9 mouse cellular contexts compared by ENCODE assay signal in the genomic region with DNA sequence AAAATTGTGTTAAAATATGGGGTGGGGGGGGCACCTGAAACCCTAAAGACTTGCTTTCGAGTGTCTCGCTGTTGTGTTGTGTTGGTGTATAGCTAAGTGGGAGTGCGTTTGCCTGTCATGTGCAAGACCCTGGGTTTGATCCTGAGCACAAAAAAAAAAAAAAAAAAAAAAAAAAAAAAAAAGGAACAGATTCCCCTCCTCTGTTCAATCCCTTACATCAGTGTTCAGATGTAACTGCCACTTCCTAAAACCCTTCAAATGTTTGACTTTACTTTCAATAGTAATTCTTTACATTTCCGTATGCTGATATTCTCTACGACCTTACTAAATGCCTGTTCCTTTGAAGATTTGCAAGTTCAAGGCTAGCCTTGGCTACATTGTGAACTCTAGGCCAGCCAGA. TPM values are rescaled to one million over a fixed set of nuclear protein-coding genes. Genes with fewer than 3 reads are reported as not detected.
DNase-seq lines count a peak whose midpoint lies in the region; ATAC-seq and TF ChIP-seq lines count a peak whose summit lies in the region.
"Had no signal": no experiment of that assay in that cellular context is flagged by ENCODE, and none has a peak within 500 bp of the region (broad histone marks: within the 10 kb centered on the region; RNA-seq: fewer than 3 reads in every experiment).

No protein-coding gene starts in this region.

- DNase-seq in kidney, adult 2 months = no peak
- DNase-seq in kidney, adult 8-10 months = no peak
- no peak for DNase-seq in adipocyte (ENCODE audit: low spot score)
- DNase-seq in cerebellum, postnatal 14 days = no peak
- no peak for DNase-seq in cerebellum, adult 18-20 months

- no peaks in the 10 kb centered on the region for H3K9me3 ChIP-seq in hindbrain, embryonic 13.5 days
- H3K9me3 ChIP-seq in midbrain, embryonic 13.5 days = no peaks in the 10 kb centered on the region

- no peak for TF ChIP-seq POLR2A in kidney, adult 2 months (IDR thresholded peaks at IDR 0.05; ENCODE audit: low read depth, low read length)
- no peak for TF ChIP-seq POLR2A in bone marrow macrophage, adult 2 months (IDR thresholded peaks at IDR 0.05; ENCODE audit: borderline replicate concordance, low read depth, low read length)

- H3K4me3 ChIP-seq in kidney, adult 2 months (ENCODE audit: insufficient read depth, low read depth, low read length) = 0 out of 2 replicates have a peak overlapping the region, but pooled peaks have one; percentile 21
- peak overlapping the region; percentile 99 for H3K4me3 ChIP-seq in bone marrow macrophage, adult 2 months (ENCODE audit: insufficient read depth, low read length)
- peak overlapping the region; percentile 95 for H3K4me3 ChIP-seq in hindbrain, embryonic 13.5 days
- H3K4me3 ChIP-seq in midbrain, embryonic 13.5 days (replicated peaks) = peak overlapping the region; percentile 91

- peak overlapping the region; percentile 92 for H3K9ac ChIP-seq in hindbrain, embryonic 13.5 days
- H3K9ac ChIP-seq in midbrain, embryonic 13.5 days (replicated peaks) = peak overlapping the region; percentile 89

- H3K27ac ChIP-seq in kidney, adult 2 months (ENCODE audit: insufficient read depth, low read depth, low read length) = no peak overlapping the region
- peak overlapping the region; percentile 72 for H3K27ac ChIP-seq in bone marrow macrophage, adult 2 months (ENCODE audit: insufficient read depth, low read depth, low read length)
- no peak overlapping the region for H3K27ac ChIP-seq in hindbrain, embryonic 13.5 days
- no peak overlapping the region for H3K27ac ChIP-seq in midbrain, embryonic 13.5 days

- no peak for TF ChIP-seq CTCF in kidney, adult 2 months (conservative IDR thresholded peaks at IDR 0.05; ENCODE audit: insufficient read depth, insufficient read length, low read depth, low read length)
- no peak for TF ChIP-seq CTCF in bone marrow macrophage, adult 2 months (IDR thresholded peaks at IDR 0.05; ENCODE audit: low read depth, low read length)

- no peaks in the 10 kb centered on the region for H3K36me3 ChIP-seq in kidney, adult 2 months (ENCODE audit: control insufficient read depth, insufficient read depth, low read length)
- peaks cover 9% of the 10 kb centered on the region for H3K36me3 ChIP-seq in hindbrain, embryonic 13.5 days
- H3K36me3 ChIP-seq in midbrain, embryonic 13.5 days = peaks cover 17% of the 10 kb centered on the region

- 64% methylated on average over 5 of the region's 5 CpGs for WGBS in kidney, adult 2 months
- WGBS in hindbrain, embryonic 13.5 days = 78% methylated on average over 5 of the region's 5 CpGs
- 75% methylated on average over 5 of the region's 5 CpGs for WGBS in midbrain, embryonic 13.5 days

- peaks cover under 1% of the 10 kb centered on the region; the same call in 1 of the 2 replicates for H3K4me1 ChIP-seq in kidney, adult 2 months (ENCODE audit: control insufficient read depth, insufficient read depth, low read length)
- peaks cover 22% of the 10 kb centered on the region for H3K4me1 ChIP-seq in bone marrow macrophage, adult 2 months (ENCODE audit: control insufficient read depth, insufficient read depth, low read length)
- H3K4me1 ChIP-seq in hindbrain, embryonic 13.5 days (replicated peaks) = peaks cover 40% of the 10 kb centered on the region
- peaks cover 41% of the 10 kb centered on the region for H3K4me1 ChIP-seq in midbrain, embryonic 13.5 days (replicated peaks)

- no peaks in the 10 kb centered on the region for H3K27me3 ChIP-seq in kidney, adult 2 months (replicated peaks; ENCODE audit: control insufficient read depth, insufficient read depth, low read length)
- no peaks in the 10 kb centered on the region for H3K27me3 ChIP-seq in hindbrain, embryonic 13.5 days
- no peaks in the 10 kb centered on the region for H3K27me3 ChIP-seq in midbrain, embryonic 13.5 days
- H3K27me3 ChIP-seq: Patski had no signal

- no peak for ATAC-seq in hindbrain, embryonic 13.5 days (ENCODE audit: low FRiP score)
- no peak for ATAC-seq in midbrain, embryonic 13.5 days

- H3K4me2 ChIP-seq in hindbrain, embryonic 13.5 days = peak overlapping the region; percentile 67
- peak overlapping the region; percentile 69 for H3K4me2 ChIP-seq in midbrain, embryonic 13.5 days (replicated peaks)

RNA-seq across cellular contexts. Expression of a gene that starts 0.8 kb away (rescaled TPM):
- 10.6 and 11.2 TPM in 2 replicates for polyA plus RNA-seq in kidney, adult 2 months (2012; rRNA removed)
- 47.4 and 57.1 TPM in 2 replicates for polyA plus RNA-seq in bone marrow macrophage, adult 2 months (2012; ENCODE audit: insufficient read depth, insufficient read length, missing spikeins)
- polyA plus RNA-seq in hindbrain, embryonic 13.5 days (2015; fragmentation: Nextera tagmentation; extraction: Ambion mirVana) = 62.7 and 66.8 TPM in 2 replicates
- 60.4 and 63.4 TPM in 2 replicates for polyA plus RNA-seq in midbrain, embryonic 13.5 days (2015; fragmentation: Nextera tagmentation; extraction: Ambion mirVana)

RNA-seq across cellular contexts. Expression of a gene that starts 0.9 kb away (rescaled TPM):
- 28.9 and 31.5 TPM in 2 replicates for polyA plus RNA-seq in kidney, adult 2 months (2012; rRNA removed)
- polyA plus RNA-seq in bone marrow macrophage, adult 2 months (2012; ENCODE audit: insufficient read depth, insufficient read length, missing spikeins) = 41.4 and 49.8 TPM in 2 replicates
- 92.7 and 94.9 TPM in 2 replicates for polyA plus RNA-seq in hindbrain, embryonic 13.5 days (2015; fragmentation: Nextera tagmentation; extraction: Ambion mirVana)
- 93.2 TPM in 2 replicates for polyA plus RNA-seq in midbrain, embryonic 13.5 days (2015; fragmentation: Nextera tagmentation; extraction: Ambion mirVana)

Comparison
In these comparisons a context has a peak if more than half of its experiments do, and no peak if none do; other contexts are left out.
1. H3K4me3 ChIP-seq: peak in every context shown above with its lines; median percentile 99 in bone marrow macrophage, adult 2 months; 95 in hindbrain, embryonic 13.5 days; 91 in midbrain, embryonic 13.5 days; 21 in kidney, adult 2 months.